Comparison of ENCODE assay signal across 13 mouse cellular contexts in the genomic region with DNA sequence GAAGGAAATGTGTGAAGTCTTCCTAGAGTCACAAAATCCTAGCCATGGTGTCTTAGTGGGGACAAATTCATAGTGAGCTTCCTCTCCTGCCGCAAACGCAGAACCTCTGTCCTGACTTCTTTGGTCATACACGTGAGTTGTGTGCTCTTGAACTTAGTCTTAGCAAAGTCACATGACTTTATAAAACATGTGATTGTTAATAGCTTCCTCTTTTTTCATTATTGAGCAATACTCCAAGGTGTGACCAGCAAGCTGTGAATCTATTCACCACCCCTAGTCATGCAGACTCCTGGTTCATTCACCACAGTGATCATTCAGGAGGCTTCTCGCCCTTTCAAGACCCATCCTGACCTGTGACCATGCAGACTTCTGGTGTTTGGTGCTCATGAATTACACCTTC.
"Had no signal": no experiment of that assay in that cellular context is flagged by ENCODE, and none has a peak within 500 bp of the region (broad histone marks: within the 10 kb centered on the region; RNA-seq: fewer than 3 reads in every experiment).

No protein-coding gene starts in this region.

- H3K4me3 ChIP-seq: intestine, embryonic 15.5 days; left cerebral cortex, adult 2 months; limb, embryonic 10.5 days; liver, embryonic 12.5 days; lung, embryonic 15.5 days; midbrain, embryonic 12.5 days had no signal

- DNase-seq: kidney, adult 8-10 months; kidney, postnatal 25 days; lung, postnatal 14 days; thymus, adult 18-20 months; thymus, postnatal 36 days had no signal

- H3K36me3 ChIP-seq: intestine, embryonic 15.5 days; limb, embryonic 10.5 days; liver, embryonic 12.5 days; lung, embryonic 15.5 days; midbrain, embryonic 12.5 days had no signal

- H3K27me3 ChIP-seq: intestine, embryonic 15.5 days; lung, embryonic 15.5 days had no signal

- H3K4me2 ChIP-seq: intestine, embryonic 15.5 days; liver, embryonic 12.5 days; lung, embryonic 15.5 days; midbrain, embryonic 12.5 days had no signal

- H3K9me3 ChIP-seq: intestine, embryonic 15.5 days; limb, embryonic 10.5 days; liver, embryonic 12.5 days; lung, embryonic 15.5 days; midbrain, embryonic 12.5 days had no signal

- ATAC-seq: intestine, embryonic 15.5 days; liver, embryonic 12.5 days; midbrain, embryonic 16.5 days had no signal

- H3K27ac ChIP-seq: intestine, embryonic 15.5 days; left cerebral cortex, adult 2 months; limb, embryonic 10.5 days; liver, embryonic 12.5 days; lung, embryonic 15.5 days; macrophage; midbrain, embryonic 12.5 days had no signal

- H3K9ac ChIP-seq: intestine, embryonic 15.5 days; liver, embryonic 12.5 days; lung, embryonic 15.5 days; midbrain, embryonic 12.5 days had no signal

- H3K4me1 ChIP-seq: intestine, embryonic 15.5 days; liver, embryonic 12.5 days; lung, embryonic 15.5 days had no signal
